Mouse (Mus musculus) E14TG2a.4 (cell line): Measurements from ENCODE around the gene Selplg.

Experiments
- CTCF ChIP-seq: conservative IDR thresholded peaks from 2 replicates; pipeline ENCODE4 v1.5.1; 2014; ENCODE audit warnings: low read length
- NANOG ChIP-seq: IDR thresholded peaks from 2 replicates; pipeline ENCODE4 v1.6.1; 2014; ENCODE audit warnings: borderline replicate concordance, low read length, mixed read lengths
- POU5F1 ChIP-seq: IDR thresholded peaks from 2 replicates; pipeline ENCODE4 v1.6.1; 2014; ENCODE audit warnings: low read length, borderline replicate concordance

DNA sequence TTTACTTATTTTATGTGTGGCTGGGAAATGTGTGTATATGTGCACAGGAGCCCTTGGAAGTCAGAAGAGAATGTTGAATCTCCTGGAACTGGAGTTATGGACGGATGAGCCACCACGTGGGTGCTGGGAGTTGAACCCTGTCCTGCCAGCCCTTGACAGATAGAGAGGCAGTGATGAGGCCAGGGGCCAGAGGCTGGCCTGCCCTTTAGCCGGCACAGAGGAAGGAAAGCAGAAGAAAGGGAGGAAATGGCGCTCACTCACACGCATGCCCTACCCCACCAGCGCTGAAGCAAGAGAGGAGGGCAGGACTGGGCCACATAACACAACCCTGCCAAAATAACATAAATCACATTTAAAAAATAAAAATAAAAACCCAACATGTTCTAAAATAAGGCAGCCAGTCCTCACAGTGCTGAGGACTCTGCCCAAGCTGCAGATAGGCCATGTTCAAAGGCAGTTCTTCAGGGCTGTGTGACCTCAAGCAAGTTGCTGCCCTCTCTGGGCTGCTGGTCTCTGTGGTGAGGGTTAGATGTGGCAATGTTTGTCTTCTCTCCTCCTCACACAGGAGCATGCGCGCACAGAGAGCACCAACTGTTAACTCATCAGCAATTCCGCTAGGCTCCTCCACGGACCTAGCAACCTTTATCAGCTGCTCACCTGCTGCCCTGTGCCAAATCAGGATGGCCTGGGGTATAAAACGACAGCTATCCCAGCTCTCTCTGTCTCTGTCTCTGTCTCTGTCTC is 41.8 kb downstream of the Selplg start:
- TF ChIP-seq POU5F1 (no peak), CTCF (no peak), NANOG (no peak)
